In the genomic region with DNA sequence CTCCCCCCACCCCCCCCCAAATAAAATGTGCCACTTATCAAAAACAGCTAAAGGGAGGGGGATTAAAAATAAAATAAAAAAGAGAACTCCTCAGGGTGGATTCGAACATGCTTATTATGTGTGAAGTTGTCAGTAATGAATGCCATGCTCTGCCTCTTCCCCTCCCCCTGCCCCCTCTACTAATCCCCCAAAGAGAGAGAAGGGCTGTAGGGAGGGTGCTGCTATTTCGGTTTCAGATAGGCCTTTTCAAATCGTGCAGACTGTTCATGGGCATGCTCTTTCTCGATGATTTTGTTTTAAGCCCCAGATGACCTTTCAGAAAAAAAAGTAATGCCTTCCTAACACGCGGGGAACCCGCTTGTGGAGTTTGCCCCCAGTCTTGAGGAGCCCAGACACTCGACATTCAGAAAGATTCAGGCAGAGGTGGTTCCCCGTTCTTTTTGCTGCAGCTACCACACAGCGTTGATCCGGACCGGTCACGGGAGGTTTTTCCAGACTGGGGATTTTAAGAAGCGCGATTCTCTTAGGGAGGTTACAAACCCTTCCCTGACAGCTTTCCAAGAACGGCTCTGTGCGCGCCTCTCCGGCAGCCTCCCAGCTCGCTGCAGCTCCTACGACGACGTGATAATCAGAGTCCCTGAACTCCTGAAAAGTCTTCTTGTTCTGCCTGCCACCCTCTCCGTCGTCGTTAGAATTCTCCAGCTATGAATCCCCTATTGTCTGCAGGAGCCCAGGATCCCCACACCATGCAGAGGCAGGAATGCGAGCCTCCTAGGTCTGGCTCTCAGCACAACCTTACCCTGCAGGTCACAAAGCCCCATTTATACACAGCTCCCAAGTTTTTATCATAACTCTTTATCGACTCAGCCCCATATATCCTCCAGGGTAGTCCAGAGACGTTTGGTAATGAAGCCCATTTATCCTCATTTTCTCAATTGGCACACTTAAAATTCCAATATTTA, we compare ENCODE assay signal across 8 mouse cellular contexts.
DNase-seq lines count a peak whose midpoint lies in the region; ATAC-seq and TF ChIP-seq lines count a peak whose summit lies in the region.

No protein-coding gene starts in this region.

- no peak for ATAC-seq in kidney, postnatal 0 days (replicated peaks; ENCODE audit: low FRiP score, low read depth)
- peak; percentile 62; the same call in 1 of the 2 replicates for ATAC-seq in embryonic facial prominence, embryonic 11.5 days (replicated peaks; ENCODE audit: insufficient number of reproducible peaks, low FRiP score, low TSS enrichment, low read depth)
- ATAC-seq in hindbrain, embryonic 11.5 days (ENCODE audit: low FRiP score) = 0 out of 2 replicates have a peak, but pooled peaks have one; percentile 38
- ATAC-seq in midbrain, embryonic 14.5 days (ENCODE audit: low FRiP score, low TSS enrichment) = no peak
- ATAC-seq in megakaryocyte-erythroid progenitor cell, adult 5-6 weeks (replicated peaks; ENCODE audit: low FRiP score, low TSS enrichment, poor library complexity, severe bottlenecking) = no peak

- no peak overlapping the region for H3K4me3 ChIP-seq in kidney, postnatal 0 days (replicated peaks; ENCODE audit: low read depth, low read length)
- no peak overlapping the region for H3K4me3 ChIP-seq in embryonic facial prominence, embryonic 11.5 days (ENCODE audit: low read depth, low read length)
- H3K4me3 ChIP-seq in hindbrain, embryonic 11.5 days (ENCODE audit: low read depth, low read length) = 0 out of 2 replicates have a peak overlapping the region, but pooled peaks have one; percentile 1
- H3K4me3 ChIP-seq in midbrain, embryonic 14.5 days (replicated peaks; ENCODE audit: low read depth, low read length) = 0 out of 2 replicates have a peak overlapping the region, but pooled peaks have one; percentile 7

- DNase-seq in kidney, postnatal 0 days (ENCODE audit: low spot score) = peak; percentile 38
- DNase-seq in kidney, adult 18-20 months = no peak
- DNase-seq in embryonic facial prominence, embryonic 11.5 days (ENCODE audit: low spot score) = peak; percentile 44
- peak; percentile 57 for DNase-seq in hindbrain, embryonic 11.5 days (ENCODE audit: low spot score)
- DNase-seq in midbrain, embryonic 14.5 days = peak; percentile 69
- no peak for DNase-seq in layer of hippocampus, adult 8-10 months (ENCODE audit: low spot score in 2 of 2)
- no peak for DNase-seq in layer of hippocampus, postnatal 14 days (ENCODE audit: low spot score in 2 of 2)

- no peaks in the 10 kb centered on the region for H3K27me3 ChIP-seq in kidney, postnatal 0 days (ENCODE audit: insufficient read depth, low read length)
- H3K27me3 ChIP-seq in embryonic facial prominence, embryonic 11.5 days (ENCODE audit: control insufficient read depth, insufficient read depth, low read length) = no peaks in the 10 kb centered on the region
- no peaks in the 10 kb centered on the region for H3K27me3 ChIP-seq in hindbrain, embryonic 11.5 days (ENCODE audit: control insufficient read depth, insufficient read depth, low read length)
- no peaks in the 10 kb centered on the region for H3K27me3 ChIP-seq in midbrain, embryonic 14.5 days (ENCODE audit: control insufficient read depth, insufficient read depth, low read length)

- H3K4me2 ChIP-seq in kidney, postnatal 0 days (ENCODE audit: low read length) = peak overlapping the region; percentile 41
- peak overlapping the region; percentile 27; the same call in 1 of the 2 replicates for H3K4me2 ChIP-seq in embryonic facial prominence, embryonic 11.5 days (ENCODE audit: low read depth, low read length)
- H3K4me2 ChIP-seq in hindbrain, embryonic 11.5 days (replicated peaks; ENCODE audit: low read depth, low read length) = peak overlapping the region; percentile 29
- H3K4me2 ChIP-seq in midbrain, embryonic 14.5 days (ENCODE audit: low read length) = peak overlapping the region; percentile 44

- H3K27ac ChIP-seq in kidney, postnatal 0 days = no peak overlapping the region
- no peak overlapping the region for H3K27ac ChIP-seq in embryonic facial prominence, embryonic 11.5 days (replicated peaks; ENCODE audit: low read depth, low read length)
- peak overlapping the region; percentile 12; the same call in 1 of the 2 replicates for H3K27ac ChIP-seq in hindbrain, embryonic 11.5 days (ENCODE audit: low read depth, low read length)
- H3K27ac ChIP-seq in midbrain, embryonic 14.5 days (replicated peaks; ENCODE audit: low read depth, low read length) = no peak overlapping the region

- peak overlapping the region; percentile 46; the same call in 1 of the 2 replicates for H3K9ac ChIP-seq in kidney, postnatal 0 days (ENCODE audit: low read depth, low read length)
- H3K9ac ChIP-seq in embryonic facial prominence, embryonic 11.5 days (replicated peaks; ENCODE audit: low read length) = no peak overlapping the region; the same call in 1 of the 2 replicates
- H3K9ac ChIP-seq in hindbrain, embryonic 11.5 days (ENCODE audit: low read depth, low read length) = peak overlapping the region; percentile 38
- no peak overlapping the region for H3K9ac ChIP-seq in midbrain, embryonic 14.5 days (replicated peaks; ENCODE audit: low read length)

- no peak for TF ChIP-seq CTCF in kidney, postnatal 0 days (IDR thresholded peaks at IDR 0.05; ENCODE audit: low read depth)

- H3K4me1 ChIP-seq in kidney, postnatal 0 days (replicated peaks; ENCODE audit: insufficient read depth, low read length) = no peaks in the 10 kb centered on the region
- no peaks in the 10 kb centered on the region for H3K4me1 ChIP-seq in embryonic facial prominence, embryonic 11.5 days (ENCODE audit: control insufficient read depth, insufficient read depth, low read length)
- H3K4me1 ChIP-seq in hindbrain, embryonic 11.5 days (replicated peaks; ENCODE audit: control insufficient read depth, insufficient read depth, low read length) = 0 out of 2 replicates have a peak, but pooled peaks cover 3% of the 10 kb centered on the region
- H3K4me1 ChIP-seq in midbrain, embryonic 14.5 days (ENCODE audit: control insufficient read depth, insufficient read depth, low read length) = peaks cover 9% of the 10 kb centered on the region

- H3K36me3 ChIP-seq in kidney, postnatal 0 days (ENCODE audit: insufficient read depth, low read length) = no peaks in the 10 kb centered on the region
- no peaks in the 10 kb centered on the region for H3K36me3 ChIP-seq in embryonic facial prominence, embryonic 11.5 days (replicated peaks; ENCODE audit: control insufficient read depth, insufficient read depth, low read depth, low read length)
- H3K36me3 ChIP-seq in hindbrain, embryonic 11.5 days (ENCODE audit: control insufficient read depth, insufficient read depth, low read length) = no peaks in the 10 kb centered on the region
- H3K36me3 ChIP-seq in midbrain, embryonic 14.5 days (ENCODE audit: control insufficient read depth, insufficient read depth, low read length) = no peaks in the 10 kb centered on the region

- H3K9me3 ChIP-seq in kidney, postnatal 0 days (replicated peaks; ENCODE audit: low read length) = no peaks in the 10 kb centered on the region
- H3K9me3 ChIP-seq in embryonic facial prominence, embryonic 11.5 days (replicated peaks; ENCODE audit: control insufficient read depth, low read length) = no peaks in the 10 kb centered on the region
- no peaks in the 10 kb centered on the region for H3K9me3 ChIP-seq in hindbrain, embryonic 11.5 days (ENCODE audit: control insufficient read depth, low read length)
- H3K9me3 ChIP-seq in midbrain, embryonic 14.5 days (ENCODE audit: control insufficient read depth, low read length) = peaks cover 5% of the 10 kb centered on the region; the same call in 1 of the 2 replicates

- 6% methylated on average over 29 of the region's 29 CpGs for WGBS in kidney, postnatal 0 days
- 2% methylated on average over 29 of the region's 29 CpGs for WGBS in embryonic facial prominence, embryonic 11.5 days
- 4% methylated on average over 29 of the region's 29 CpGs for WGBS in hindbrain, embryonic 11.5 days
- WGBS in midbrain, embryonic 14.5 days = 3% methylated on average over 29 of the region's 29 CpGs

Comparison
In these comparisons a context has a peak if more than half of its experiments do, and no peak if none do; other contexts are left out.
1. DNase-seq: peak in kidney, postnatal 0 days (single experiment), embryonic facial prominence, embryonic 11.5 days (single experiment), hindbrain, embryonic 11.5 days (single experiment) and midbrain, embryonic 14.5 days (single experiment); none in kidney, adult 18-20 months (single experiment), layer of hippocampus, adult 8-10 months (0 of 2) and layer of hippocampus, postnatal 14 days (0 of 2).
2. ATAC-seq: peak in embryonic facial prominence, embryonic 11.5 days (single experiment) and hindbrain, embryonic 11.5 days (single experiment); none in kidney, postnatal 0 days (single experiment), midbrain, embryonic 14.5 days (single experiment) and megakaryocyte-erythroid progenitor cell, adult 5-6 weeks (single experiment).
3. H3K4me3 ChIP-seq: peak in hindbrain, embryonic 11.5 days (single experiment) and midbrain, embryonic 14.5 days (single experiment); none in kidney, postnatal 0 days (single experiment) and embryonic facial prominence, embryonic 11.5 days (single experiment).
4. H3K9ac ChIP-seq: peak in kidney, postnatal 0 days (single experiment) and hindbrain, embryonic 11.5 days (single experiment); none in embryonic facial prominence, embryonic 11.5 days (single experiment) and midbrain, embryonic 14.5 days (single experiment).
5. Peak in every context shown above with its lines, with median percentiles within 50 percentile points of each other: H3K4me2 ChIP-seq.